ENCODE assay signal across 10 mouse cellular contexts in the genomic region with DNA sequence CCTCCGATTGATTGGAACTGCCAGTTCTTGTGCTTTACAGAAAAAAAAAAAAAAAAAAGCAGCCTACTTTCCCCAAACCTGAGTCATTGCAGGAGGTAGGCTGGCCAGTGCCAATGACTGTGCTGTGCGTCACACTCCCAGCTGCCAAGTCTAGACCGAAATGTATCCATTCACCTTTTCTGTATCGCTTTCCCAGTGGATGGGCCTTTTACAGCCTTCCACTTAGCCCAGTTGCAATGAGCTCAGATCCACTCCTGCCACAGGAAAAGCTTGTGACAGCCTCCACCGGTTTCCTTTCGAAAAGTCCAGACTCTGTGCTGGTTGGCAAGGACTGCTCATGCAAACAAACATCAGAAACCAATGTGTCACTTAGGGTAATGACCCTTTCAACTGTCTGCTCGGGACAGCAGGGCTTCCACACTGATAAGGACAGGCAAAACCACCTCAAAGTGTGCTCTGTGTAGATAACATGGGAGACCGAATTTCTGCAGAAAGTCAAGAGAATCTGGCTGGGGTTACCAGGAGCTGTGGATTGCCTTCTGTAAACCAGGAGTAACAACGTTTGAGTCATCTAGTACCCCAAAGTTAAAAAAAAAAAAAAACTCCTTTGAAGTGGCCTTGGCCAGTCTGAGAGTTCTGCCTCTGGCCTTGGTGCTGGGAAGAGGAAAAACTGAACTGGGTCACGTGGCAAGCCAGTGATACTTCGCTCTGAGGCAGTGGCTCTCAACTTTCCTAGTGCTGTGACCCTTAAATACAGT. TPM values are rescaled to one million over a fixed set of nuclear protein-coding genes. Genes with fewer than 3 reads are reported as not detected.
DNase-seq lines count a peak whose midpoint lies in the region; ATAC-seq and TF ChIP-seq lines count a peak whose summit lies in the region.
"Had no signal": no experiment of that assay in that cellular context is flagged by ENCODE, and none has a peak within 500 bp of the region (broad histone marks: within the 10 kb centered on the region; RNA-seq: fewer than 3 reads in every experiment).

No protein-coding gene starts in this region.

- TF ChIP-seq POLR2A in kidney, adult 2 months (IDR thresholded peaks at IDR 0.05; ENCODE audit: low read depth, low read length), result no peak

- H3K4me2 ChIP-seq in liver, postnatal 0 days (ENCODE audit: low read depth, low read length), result peak overlapping the region; percentile 63
- no peak overlapping the region for H3K4me2 ChIP-seq in hindbrain, embryonic 16.5 days (ENCODE audit: low read length)
- H3K4me2 ChIP-seq: limb, embryonic 12.5 days had no signal

- H3K36me3 ChIP-seq in kidney, adult 2 months (ENCODE audit: control insufficient read depth, insufficient read depth, low read length), result no peaks in the 10 kb centered on the region
- peaks cover 44% of the 10 kb centered on the region for H3K36me3 ChIP-seq in ES-E14 (ENCODE audit: control insufficient read depth, insufficient read depth, low read length, poor library complexity, severe bottlenecking)
- peaks cover 35% of the 10 kb centered on the region for H3K36me3 ChIP-seq in liver, postnatal 0 days (replicated peaks; ENCODE audit: insufficient read depth, low read length)
- H3K36me3 ChIP-seq in hindbrain, embryonic 16.5 days (ENCODE audit: control insufficient read depth, insufficient read depth, low read length), result peaks cover 30% of the 10 kb centered on the region

- no peak overlapping the region for H3K27ac ChIP-seq in kidney, adult 2 months (ENCODE audit: insufficient read depth, low read depth, low read length)
- no peak overlapping the region for H3K27ac ChIP-seq in ES-E14 (ENCODE audit: insufficient read depth, low read depth, low read length, poor library complexity, severe bottlenecking)
- peak overlapping the region; percentile 96 for H3K27ac ChIP-seq in liver, postnatal 0 days (ENCODE audit: low read depth)
- H3K27ac ChIP-seq in hindbrain, embryonic 16.5 days (ENCODE audit: low read depth, low read length), result no peak overlapping the region
- H3K27ac ChIP-seq: limb, embryonic 12.5 days had no signal

- H3K9me3 ChIP-seq in ES-E14 (ENCODE audit: control insufficient read depth, insufficient read depth, low read depth, low read length), result no peaks in the 10 kb centered on the region
- H3K9me3 ChIP-seq in liver, postnatal 0 days (ENCODE audit: low read length), result no peaks in the 10 kb centered on the region
- H3K9me3 ChIP-seq in hindbrain, embryonic 16.5 days (ENCODE audit: control insufficient read depth, low read length), result peaks cover 5% of the 10 kb centered on the region; the same call in 1 of the 2 replicates
- H3K9me3 ChIP-seq: limb, embryonic 12.5 days had no signal

- H3K27me3 ChIP-seq in kidney, adult 2 months (replicated peaks; ENCODE audit: control insufficient read depth, insufficient read depth, low read length), result no peaks in the 10 kb centered on the region
- H3K27me3 ChIP-seq in liver, postnatal 0 days (ENCODE audit: insufficient read depth, low read length), result no peaks in the 10 kb centered on the region
- H3K27me3 ChIP-seq in hindbrain, embryonic 16.5 days (replicated peaks; ENCODE audit: control insufficient read depth, insufficient read depth, low read length), result no peaks in the 10 kb centered on the region
- H3K27me3 ChIP-seq: limb, embryonic 12.5 days had no signal

- peak; percentile 98 for TF ChIP-seq EP300 in liver, postnatal 0 days (IDR thresholded peaks at IDR 0.05; ENCODE audit: low read depth)

- H3K4me3 ChIP-seq in kidney, adult 2 months (ENCODE audit: insufficient read depth, low read depth, low read length), result no peak overlapping the region
- H3K4me3 ChIP-seq in ES-E14 (ENCODE audit: insufficient read depth in 1 of 2, low read depth in 1 of 2, low read length in 2 of 2, poor library complexity in 1 of 2, severe bottlenecking in 1 of 2), result no peak overlapping the region
- H3K4me3 ChIP-seq in liver, postnatal 0 days (ENCODE audit: low read depth, low read length), result peak overlapping the region; percentile 17
- H3K4me3 ChIP-seq in hindbrain, embryonic 16.5 days (ENCODE audit: low read length), result no peak overlapping the region
- H3K4me3 ChIP-seq: limb, embryonic 12.5 days had no signal

- no peaks in the 10 kb centered on the region for H3K4me1 ChIP-seq in kidney, adult 2 months (ENCODE audit: control insufficient read depth, insufficient read depth, low read length)
- no peaks in the 10 kb centered on the region for H3K4me1 ChIP-seq in ES-E14 (ENCODE audit: control insufficient read depth in 2 of 2, insufficient read depth in 2 of 2, low read length in 2 of 2, poor library complexity in 1 of 2)
- H3K4me1 ChIP-seq in liver, postnatal 0 days (ENCODE audit: insufficient read depth), result peaks cover 19% of the 10 kb centered on the region
- H3K4me1 ChIP-seq in hindbrain, embryonic 16.5 days (ENCODE audit: control insufficient read depth, insufficient read depth, low read depth, low read length), result no peaks in the 10 kb centered on the region

- in situ Hi-C loops in ES-E14 (cut with MboI; ENCODE audit: low sequenced_read_pairs in 2 of 2, unreplicated experiment in 2 of 2), result loop anchor here in 1 of 2 experiments (10.0 kb wide), 1 partner anchor 139 kb away; no protein-coding TSS in a partner anchor

- H3K9ac ChIP-seq in ES-E14 (ENCODE audit: insufficient read depth, low read depth, low read length, poor library complexity, severe bottlenecking), result no peak overlapping the region
- H3K9ac ChIP-seq in liver, postnatal 0 days (replicated peaks), result peak overlapping the region; percentile 31
- no peak overlapping the region for H3K9ac ChIP-seq in hindbrain, embryonic 16.5 days (ENCODE audit: low read depth, low read length)
- H3K9ac ChIP-seq: limb, embryonic 12.5 days had no signal

- peak; percentile 20 for DNase-seq in kidney, adult 2 months
- no peak for DNase-seq in kidney, adult 8-10 months
- no peak for DNase-seq in ES-E14 (ENCODE audit: low read depth, low spot score)
- DNase-seq in brain, adult 2 months (ENCODE audit: low read depth, low spot score), result peak; percentile 88
- peak; percentile 68 for DNase-seq in liver, postnatal 0 days
- DNase-seq in kidney, adult 18-20 months, result no peak
- no peak for DNase-seq in cerebellum, adult 9-11 months

- peak; percentile 98 for ATAC-seq in liver, postnatal 0 days
- ATAC-seq in hindbrain, embryonic 16.5 days, result no peak
- ATAC-seq: forebrain, embryonic 16.5 days had no signal

- TF ChIP-seq CTCF in kidney, adult 2 months (conservative IDR thresholded peaks at IDR 0.05; ENCODE audit: insufficient read depth, insufficient read length, low read depth, low read length), result no peak
- TF ChIP-seq CTCF in liver, postnatal 0 days (IDR thresholded peaks at IDR 0.05; ENCODE audit: low read depth), result no peak

- 65% methylated on average over 11 of the region's 11 CpGs for WGBS in kidney, adult 2 months
- WGBS in liver, postnatal 0 days (ENCODE audit: insufficient replicate concordance), result 25% methylated on average over 11 of the region's 11 CpGs
- WGBS in hindbrain, embryonic 16.5 days, result 83% methylated on average over 11 of the region's 11 CpGs

TF ChIP-seq in ES-E14, 5 proteins besides CTCF, POLR2A, EP300 and RAD21:
- no peak for TF ChIP-seq CHD2 (IDR thresholded peaks at IDR 0.05; ENCODE audit: low read depth, low read length)
- TF ChIP-seq ZNF384 (IDR thresholded peaks at IDR 0.05; ENCODE audit: low read depth, low read length), result peak; percentile 91

RNA-seq across cellular contexts. Expression of a gene that starts 12.0 kb away (rescaled TPM):
- 0.94 and 1.4 TPM in 2 replicates for polyA plus RNA-seq in kidney, adult 2 months (2012; rRNA removed)
- total RNA-seq in ES-E14 (2012; rRNA removed), result 18.6 and 22.1 TPM in 2 replicates
- polyA plus RNA-seq in liver, postnatal 0 days (2015; fragmentation: Nextera tagmentation; extraction: Ambion mirVana), result 9.5 and 10.3 TPM in 2 replicates
- polyA plus RNA-seq in hindbrain, embryonic 16.5 days (2015; fragmentation: Nextera tagmentation; extraction: Ambion mirVana), result 12.2 and 14.5 TPM in 2 replicates

RNA-seq across cellular contexts. Expression of a gene that starts 26.8 kb away (rescaled TPM):
- polyA plus RNA-seq in kidney, adult 2 months (2012; rRNA removed), result 32.1 and 35.5 TPM in 2 replicates
- 64.5 and 70.1 TPM in 2 replicates for total RNA-seq in ES-E14 (2012; rRNA removed)
- 18.2 and 19.0 TPM in 2 replicates for polyA plus RNA-seq in liver, postnatal 0 days (2015; fragmentation: Nextera tagmentation; extraction: Ambion mirVana)
- 48.0 and 50.5 TPM in 2 replicates for polyA plus RNA-seq in hindbrain, embryonic 16.5 days (2015; fragmentation: Nextera tagmentation; extraction: Ambion mirVana)

RNA-seq across cellular contexts. Expression of a gene that starts 28.5 kb away (rescaled TPM):
- polyA plus RNA-seq in kidney, adult 2 months (2012; rRNA removed), result 95.3 and 99.5 TPM in 2 replicates
- 27.3 and 38.0 TPM in 2 replicates for total RNA-seq in ES-E14 (2012; rRNA removed)
- 18.3 and 19.6 TPM in 2 replicates for polyA plus RNA-seq in liver, postnatal 0 days (2015; fragmentation: Nextera tagmentation; extraction: Ambion mirVana)
- polyA plus RNA-seq in hindbrain, embryonic 16.5 days (2015; fragmentation: Nextera tagmentation; extraction: Ambion mirVana), result 9.1 and 15.7 TPM in 2 replicates

Comparison
In these comparisons a context has a peak if more than half of its experiments do, and no peak if none do; other contexts are left out.
1. DNase-seq: peak in kidney, adult 2 months (single experiment), brain, adult 2 months (single experiment) and liver, postnatal 0 days (single experiment); none in kidney, adult 8-10 months (0 of 2), ES-E14 (single experiment), kidney, adult 18-20 months (single experiment) and cerebellum, adult 9-11 months (single experiment).